Mouse (Mus musculus) G1E (cell line): ENCODE measurements around the gene Pdzd7.

ENCODE experiments used
- CTCF ChIP-seq: IDR thresholded peaks from 2 replicates; pipeline ENCODE4 v1.5.1; 2012; ENCODE audit warnings: low read depth, low read length, inconsistent platforms, mixed read lengths
- GATA1 ChIP-seq: IDR thresholded peaks from 2 replicates; pipeline ENCODE4 v1.6.1; 2012; ENCODE audit warnings: borderline replicate concordance, low read length, inconsistent platforms, mixed read lengths
- POLR2AphosphoS5 ChIP-seq: IDR thresholded peaks from 2 replicates; pipeline ENCODE4 v1.6.1; 2012; ENCODE audit warnings: low read depth, low read length, inconsistent platforms; ENCODE audit not compliant: insufficient replicate concordance
- TAL1 ChIP-seq: conservative IDR thresholded peaks from 2 replicates; pipeline ENCODE4 v1.6.1; 2012; ENCODE audit warnings: low read depth, low read length, inconsistent platforms, mixed read lengths

GRCm38 (mm10) chr19:44983366-44983765 lies 62.2 kb downstream of the Pdzd7 start:
- TF ChIP-seq CTCF (no peak), GATA1 (no peak), POLR2AphosphoS5 (no peak), TAL1 (no peak)
